Mouse (Mus musculus): ENCODE measurements around the gene Erp27. TPM values are rescaled to one million over a fixed set of nuclear protein-coding genes. Genes with fewer than 3 reads are reported as not detected.

Erp27 gene
- 1 to 10 TPM; 2.9 to 3.1 TPM for polyA plus RNA-seq (2017; shearing (Covaris generic))

GRCm38 (mm10) chr6:136922080-136922479, at the start of gene Erp27:
TSS of gene Erp27 (minus strand) at chr6:136922180.
- ATAC-seq = no peak

DNA sequence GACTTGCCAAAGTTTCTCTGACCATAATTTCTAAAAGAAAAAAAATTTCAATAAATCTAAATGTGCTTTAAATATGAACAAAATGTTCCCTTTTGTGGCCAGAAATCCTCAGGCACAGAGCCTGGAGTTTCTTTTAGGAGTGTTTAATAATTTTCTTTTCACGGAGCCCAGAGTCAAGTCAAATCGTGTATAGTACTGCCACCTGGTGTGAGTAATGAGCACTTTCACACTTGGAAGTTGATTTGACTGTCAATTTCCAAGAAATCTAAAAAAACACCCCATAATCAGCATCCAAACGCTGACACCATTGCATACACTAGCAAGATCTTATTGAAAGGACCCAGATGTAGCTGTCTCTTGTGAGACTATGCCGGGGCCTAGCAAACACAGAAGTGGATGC, 46.9 kb upstream of the Erp27 start:
- peak; percentile 29 for ATAC-seq

GRCm38 (mm10) chr6:136967466-136967865, 45.5 kb upstream of the Erp27 start:
- ATAC-seq = peak; percentile 33

DNA sequence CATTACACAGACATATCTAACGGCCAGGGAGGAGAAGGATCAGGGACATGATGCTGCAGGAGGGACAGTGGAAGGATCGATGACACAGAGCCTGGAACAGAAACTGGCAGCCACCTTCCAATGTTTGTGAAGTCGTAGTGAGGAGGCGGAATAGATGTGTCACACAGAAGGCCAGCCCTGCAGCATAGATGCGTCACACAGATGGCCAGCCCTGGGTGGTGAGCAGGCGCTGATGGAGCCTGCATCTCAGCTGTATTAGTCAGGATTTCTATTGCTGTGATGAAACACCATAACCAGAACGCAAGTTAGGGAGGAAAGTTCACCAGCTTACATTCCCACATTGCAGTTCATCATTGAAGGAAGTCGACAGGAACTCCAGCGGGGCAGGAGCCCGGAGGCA, 43.9 kb upstream of the Erp27 start:
- no peak for ATAC-seq

- peak; percentile 78 for ATAC-seq
These were observed 42.9 kb upstream of the Erp27 start for GRCm38 (mm10) chr6:136964609-136965510.

GRCm38 (mm10) chr6:136962957-136963356, 41.0 kb upstream of the Erp27 start:
- no peak for ATAC-seq

DNA sequence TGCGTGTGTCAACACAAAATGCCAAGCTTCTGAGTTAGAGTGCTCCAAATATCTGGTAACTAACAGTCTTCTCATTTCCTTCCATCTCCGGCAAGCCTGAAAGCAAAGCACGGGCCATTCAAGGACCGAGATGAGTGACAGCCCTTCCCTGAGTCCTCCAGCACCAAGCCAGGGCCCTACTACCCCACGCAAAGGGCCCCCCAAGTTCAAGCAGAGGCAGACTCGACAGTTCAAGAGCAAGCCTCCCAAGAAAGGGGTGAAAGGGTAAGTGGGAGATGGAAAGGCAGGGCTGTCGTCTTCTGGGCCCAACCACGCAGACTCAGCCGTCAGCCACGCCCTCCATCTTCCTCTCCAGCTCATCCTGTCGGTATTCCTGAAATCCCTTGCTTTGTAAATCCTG, 37.2 kb upstream of the Erp27 start:
- ATAC-seq = no peak

DNA sequence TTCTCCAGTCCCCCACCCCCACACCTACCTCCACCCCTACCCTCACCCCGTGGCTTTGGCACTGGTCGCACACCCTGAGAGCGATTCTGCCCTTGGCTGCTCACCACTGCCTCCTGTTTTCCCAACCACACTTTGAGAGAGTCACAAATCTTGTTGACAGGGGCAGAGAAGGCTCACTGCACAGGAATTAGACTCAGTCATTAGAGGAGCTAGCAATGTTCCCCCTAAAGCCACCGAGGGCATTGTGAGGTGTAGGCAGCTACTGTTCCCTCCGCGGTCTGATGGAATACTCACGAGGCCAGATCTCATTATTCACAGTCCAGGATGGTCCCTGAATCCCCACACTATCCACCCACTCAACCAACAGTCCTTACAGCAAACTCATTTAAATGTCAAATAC, 35.1 kb upstream of the Erp27 start:
- no peak for ATAC-seq

GRCm38 (mm10) chr6:136955240-136955639, 33.3 kb upstream of the Erp27 start:
- no peak for ATAC-seq

GRCm38 (mm10) chr6:136954715-136955114, 32.7 kb upstream of the Erp27 start:
- ATAC-seq = no peak

DNA sequence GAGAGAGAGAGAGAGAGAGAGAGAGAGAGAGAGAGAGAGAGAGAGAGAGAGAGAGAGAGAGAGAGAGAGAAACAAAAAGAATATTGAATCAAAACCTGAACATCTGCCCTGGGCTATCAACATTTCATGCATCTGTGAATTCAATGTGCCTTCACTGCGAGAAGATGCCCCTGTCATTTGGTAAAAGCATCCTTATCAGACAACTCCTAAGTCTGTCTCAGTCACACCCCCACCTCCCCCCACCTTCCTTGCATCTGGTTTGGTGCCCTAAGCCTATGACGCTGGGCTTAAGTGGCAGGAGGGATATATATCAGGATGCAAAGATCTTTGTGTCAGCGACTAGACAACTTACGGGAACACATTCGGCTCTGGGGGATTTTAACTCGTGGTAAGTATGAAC, 32.2 kb upstream of the Erp27 start:
- no peak for ATAC-seq

DNA sequence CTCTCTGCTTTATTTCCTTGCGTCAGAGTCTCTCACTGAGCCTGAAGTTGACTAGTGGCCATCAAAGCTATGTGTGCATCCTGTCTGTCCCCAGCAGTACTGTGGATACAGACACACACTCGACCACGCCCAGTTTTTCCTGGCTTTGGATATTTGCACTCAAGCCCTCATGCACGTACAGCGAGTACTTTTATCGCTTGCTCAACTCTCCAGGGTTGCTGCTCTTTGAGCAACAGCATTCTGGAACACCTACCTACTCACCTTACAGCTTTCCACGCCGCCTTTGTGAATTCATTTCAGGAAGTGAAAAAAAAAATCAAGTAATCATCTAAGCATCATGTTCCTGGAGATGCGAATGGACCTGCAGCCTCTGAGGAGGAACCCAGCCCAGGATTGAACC, 30.9 kb upstream of the Erp27 start:
- ATAC-seq = no peak

GRCm38 (mm10) chr6:136950171-136950570, 28.2 kb upstream of the Erp27 start:
- no peak for ATAC-seq

- ATAC-seq = no peak
These were observed 25.7 kb upstream of the Erp27 start for GRCm38 (mm10) chr6:136947716-136948115.

GRCm38 (mm10) chr6:136946943-136947342, 25.0 kb upstream of the Erp27 start:
- peak; percentile 84 for ATAC-seq

DNA sequence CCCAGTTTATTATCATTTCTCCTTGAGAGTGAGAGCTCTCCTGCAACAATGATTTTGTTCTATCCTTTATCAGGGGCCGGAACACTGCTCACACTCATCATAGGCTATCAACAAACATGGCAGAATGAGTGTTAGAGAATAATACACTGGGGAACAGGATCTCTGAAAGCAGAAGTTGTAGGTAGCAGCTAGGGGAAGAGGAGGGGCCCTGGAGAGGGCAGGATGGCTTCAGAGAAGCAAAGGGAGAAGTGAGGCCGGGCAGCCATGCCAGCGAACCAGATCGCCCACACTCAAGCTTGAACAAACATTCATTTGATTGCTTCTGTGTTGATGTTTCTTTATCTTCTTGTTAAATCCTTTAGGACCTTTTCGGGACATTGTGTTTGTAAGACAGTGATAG, 24.3 kb upstream of the Erp27 start:
- no peak for ATAC-seq

DNA sequence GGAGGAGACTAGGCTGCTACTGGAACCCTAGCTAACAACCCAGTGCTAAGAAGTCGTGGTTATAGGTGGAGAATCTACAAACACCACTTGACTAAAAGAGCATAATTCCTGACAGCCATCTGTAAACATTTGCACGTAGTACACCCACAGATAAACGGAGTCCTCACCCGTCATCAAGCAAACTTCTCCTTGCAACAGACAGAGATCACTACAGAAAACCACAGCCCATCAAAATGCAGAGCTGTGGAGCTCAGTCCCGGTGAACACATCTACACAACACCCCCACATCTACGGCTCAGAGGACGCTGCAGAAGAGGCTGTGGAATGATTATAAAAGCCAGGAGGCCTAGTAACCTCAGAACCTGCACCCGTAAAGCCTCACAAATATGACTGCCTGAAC, 22.5 kb upstream of the Erp27 start:
- ATAC-seq = peak; percentile 5

DNA sequence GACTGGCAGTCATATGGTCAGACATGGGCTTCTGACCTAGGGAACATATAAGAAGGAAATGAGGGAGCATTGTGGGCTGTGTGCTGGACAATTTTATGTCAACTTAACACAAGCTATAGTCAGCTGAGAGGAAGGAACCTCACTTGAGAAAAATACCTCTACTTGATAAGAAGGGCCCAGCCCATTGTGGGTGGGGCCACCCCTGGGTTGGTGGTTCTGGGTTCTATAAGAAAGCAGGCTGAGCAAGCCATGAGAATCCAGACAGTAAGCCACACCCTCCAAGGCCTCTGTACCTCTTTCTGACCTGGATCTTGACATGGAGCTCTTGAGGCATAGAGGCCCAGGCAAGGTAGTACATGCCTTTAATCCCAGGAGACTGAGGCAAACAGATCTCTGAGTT, 21.4 kb upstream of the Erp27 start:
- ATAC-seq = no peak

GRCm38 (mm10) chr6:136942280-136942679, 20.3 kb upstream of the Erp27 start:
- ATAC-seq = no peak

GRCm38 (mm10) chr6:136941051-136942021, 19.4 kb upstream of the Erp27 start, which contains the start of gene Arhgdib:
TSS of gene Arhgdib (minus strand) at chr6:136941899.
- ATAC-seq = peak; percentile 68

DNA sequence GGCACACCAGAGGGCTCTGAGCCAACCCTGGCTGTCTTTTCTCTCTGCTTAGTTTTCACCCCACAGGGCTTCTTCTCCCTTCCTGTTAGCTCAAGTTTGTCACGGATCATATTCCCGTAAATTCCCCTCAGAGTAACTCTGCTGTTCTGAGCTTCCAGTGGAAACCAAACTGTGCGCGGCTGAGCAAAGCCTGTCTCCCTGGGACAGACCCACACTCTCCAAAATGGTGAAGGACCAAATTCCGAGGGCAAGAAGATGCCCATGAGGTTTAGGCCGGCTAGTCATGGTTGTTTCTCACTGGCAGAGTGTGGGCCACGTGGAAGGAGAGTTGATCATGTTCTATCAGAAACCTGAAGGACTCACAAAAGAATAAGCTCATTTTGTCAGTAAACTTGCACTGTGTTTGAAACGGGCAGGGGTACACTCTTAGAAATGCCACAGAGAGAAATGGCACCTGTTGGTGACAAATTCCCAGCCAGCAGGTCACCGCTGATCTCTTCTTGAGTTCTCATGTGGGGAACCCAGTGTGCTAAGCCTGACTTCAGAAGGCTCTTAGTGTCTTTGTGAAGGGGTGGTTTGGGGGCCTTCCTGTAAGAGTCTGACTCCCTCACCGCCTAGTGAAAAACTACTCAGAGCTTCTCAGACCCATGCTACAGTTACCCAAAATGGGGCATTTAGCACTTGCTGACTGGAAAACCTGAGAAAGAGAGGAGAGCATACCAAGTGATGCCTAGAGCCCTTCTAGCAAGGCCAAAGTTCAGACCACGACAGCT, 18.4 kb upstream of the Erp27 start:
- peak; percentile 16 for ATAC-seq
